Mouse (Mus musculus): Measurements from ENCODE around the gene Olfr669. TPM values are rescaled to one million over a fixed set of nuclear protein-coding genes. Genes with fewer than 3 reads are reported as not detected.
"Not testable (repeated sequence)": the region's sequence is repeated elsewhere in the genome, so short reads cannot be mapped to it uniquely, and the experiment has no call there.

Gene Olfr669
- total RNA-seq (2021): not detected
- long read RNA-seq, experiment 1: 0 reads
- long read RNA-seq, experiment 2: 0 reads

GRCm38 (mm10) chr7:104933940-104934339 is at the start of gene Olfr669:
TSS of gene Olfr669 (plus strand) at chr7:104934240.
- no peak for DNase-seq

GRCm38 (mm10) chr7:104895852-104896251 is 38.2 kb upstream of the Olfr669 start, which contains the start of gene Olfr666:
TSS of gene Olfr666 (minus strand) at chr7:104895952.
- DNase-seq: no peak

DNA sequence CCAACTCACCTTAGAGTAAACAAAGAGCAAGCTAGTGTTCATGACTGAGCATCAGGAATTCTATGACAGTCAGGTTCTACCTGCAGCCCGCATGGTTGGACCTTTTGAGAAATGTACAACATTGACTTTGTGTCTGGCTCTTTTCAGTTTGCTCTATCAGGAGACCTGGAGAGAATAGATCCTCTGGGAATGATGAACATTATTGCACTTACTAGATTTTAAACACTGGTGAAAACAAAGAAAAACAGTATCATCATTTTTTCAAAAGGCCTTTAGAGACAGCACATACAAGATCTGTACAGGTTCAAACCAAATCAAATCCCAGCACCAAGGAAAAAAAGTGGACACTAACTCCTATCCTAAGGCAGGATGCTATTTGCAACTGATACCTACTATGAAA is 12.7 kb upstream of the Olfr669 start, which contains the start of gene Olfr667:
Gene Olfr667 (minus strand): TSS at position 101 of the 400 bp plus-strand sequence.
- no peak for DNase-seq

- no peak for DNase-seq
These were observed 6.1 kb upstream of the Olfr669 start, which contains the start of gene Olfr668 for GRCm38 (mm10) chr7:104927957-104928356. TSS of gene Olfr668 (minus strand) at chr7:104928057.

DNA sequence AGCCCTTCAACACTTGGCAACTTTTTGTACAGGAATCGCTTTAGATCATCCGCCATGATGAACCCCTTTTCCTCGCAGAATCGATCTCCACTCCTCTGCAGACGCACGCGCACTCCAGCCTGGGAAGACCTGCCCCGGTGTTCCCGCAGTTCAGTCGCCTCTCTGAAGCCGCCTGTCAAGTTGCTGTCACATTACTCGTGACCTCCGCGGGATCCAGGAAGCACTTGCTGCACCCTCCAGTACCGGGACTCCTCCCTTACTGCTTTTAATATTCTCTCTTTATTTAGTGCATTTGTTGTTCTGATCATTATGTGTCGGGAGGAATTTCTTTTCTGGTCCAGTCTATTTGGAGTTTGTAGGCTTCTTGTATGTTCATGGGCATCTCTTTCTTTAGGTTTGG is 16.2 kb downstream of the Olfr669 start:
- DNase-seq: not testable (repeated sequence)

DNA sequence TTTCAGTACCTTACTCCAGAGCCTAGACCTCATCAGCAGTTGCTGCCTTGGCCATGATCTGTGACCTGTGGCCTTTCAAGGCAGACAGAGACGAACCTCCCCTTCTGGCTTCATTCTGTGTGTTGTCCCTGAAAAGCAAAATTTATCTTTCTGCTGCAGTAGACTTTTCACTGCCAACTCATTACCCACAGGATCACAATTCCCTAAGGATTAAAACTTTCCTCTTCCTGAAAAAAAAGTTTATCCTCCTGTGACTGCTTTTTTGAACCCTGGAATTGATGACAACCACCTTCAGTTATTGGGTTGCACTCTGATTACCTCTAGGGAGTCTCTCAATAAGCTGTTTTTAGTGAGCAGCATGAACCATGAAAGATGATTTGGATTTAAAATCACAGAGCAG is 28.5 kb downstream of the Olfr669 start, which contains the start of gene Olfr670:
Gene Olfr670 (minus strand): TSS at position 101 of the 400 bp plus-strand sequence.
- no peak for DNase-seq

DNA sequence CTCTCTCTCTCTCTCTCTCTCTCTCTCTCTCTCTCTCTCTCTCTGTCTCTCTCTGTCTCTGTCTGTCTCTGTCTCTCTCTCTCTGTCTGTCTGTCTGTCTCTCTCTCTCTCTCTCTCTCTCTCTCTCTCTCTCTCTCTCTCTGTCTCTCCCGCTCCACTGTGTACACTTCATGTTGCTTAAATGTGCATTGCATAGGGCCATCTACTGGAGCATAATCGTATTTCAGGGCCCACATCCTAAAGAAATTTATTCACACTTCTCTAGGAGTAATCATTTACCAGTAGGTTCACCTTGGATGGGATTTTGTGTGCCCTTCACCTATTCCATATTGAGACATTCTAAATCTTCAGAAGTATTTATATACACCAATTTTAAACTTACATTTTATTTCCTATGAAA is 38.5 kb downstream of the Olfr669 start:
- not testable (repeated sequence) for DNase-seq

- no peak for DNase-seq
These were observed 45.0 kb downstream of the Olfr669 start, which contains the start of gene Olfr671 for GRCm38 (mm10) chr7:104979026-104979425. TSS of gene Olfr671 (minus strand) at chr7:104979126.

Other genes starting within 250 kb of the Olfr669 start
- not detected for gene Olfr661, start 247.7 kb upstream of the Olfr669 start, total RNA-seq (2021)
- gene Usp17le, start 156.8 kb upstream of the Olfr669 start, total RNA-seq (2021): not detected
- gene Usp17lb, start 91.6 kb upstream of the Olfr669 start, total RNA-seq (2021): not detected
- gene Usp17la, start 77.2 kb upstream of the Olfr669 start, total RNA-seq (2021): not detected
- not detected for gene Olfr665, start 56.2 kb upstream of the Olfr669 start, total RNA-seq (2021)
- gene Olfr666, start 38.3 kb upstream of the Olfr669 start, total RNA-seq (2021): not detected
- not detected for gene Olfr667, start 12.8 kb upstream of the Olfr669 start, total RNA-seq (2021)
- not detected for gene Olfr668, start 6.2 kb upstream of the Olfr669 start, total RNA-seq (2021)
- not detected for gene Olfr670, start 28.4 kb downstream of the Olfr669 start, total RNA-seq (2021)
- gene Olfr671, start 44.9 kb downstream of the Olfr669 start, total RNA-seq (2021): not detected
- gene Olfr672, start 67.8 kb downstream of the Olfr669 start, total RNA-seq (2021): not detected
- gene Olfr675, start 94.2 kb downstream of the Olfr669 start, total RNA-seq (2021): not detected
- not detected for gene Olfr676, start 98.5 kb downstream of the Olfr669 start, total RNA-seq (2021)
- gene Olfr677, start 117.1 kb downstream of the Olfr669 start, total RNA-seq (2021): not detected
- not detected for gene Olfr678, start 130.2 kb downstream of the Olfr669 start, total RNA-seq (2021)
- not detected for gene Olfr679, start 147.0 kb downstream of the Olfr669 start, total RNA-seq (2021)
- gene Olfr680-ps1, start 158.6 kb downstream of the Olfr669 start, total RNA-seq (2021): not detected
- not detected for gene Olfr681, start 182.6 kb downstream of the Olfr669 start, total RNA-seq (2021)
- not detected for gene Olfr683, start 212.8 kb downstream of the Olfr669 start, total RNA-seq (2021)
- not detected for gene Olfr684, start 229.4 kb downstream of the Olfr669 start, total RNA-seq (2021)